Mouse (Mus musculus) CH12.LX (cell line): Measurements from ENCODE around the gene Slc17a8. TPM values are rescaled to one million over a fixed set of nuclear protein-coding genes. Genes with fewer than 3 reads are reported as not detected.
"Not testable (repeated sequence)": the region's sequence is repeated elsewhere in the genome, so short reads cannot be mapped to it uniquely, and the experiment has no call there.

Source experiments
- DNase-seq: peaks from one replicate; pipeline ENCODE4 v3.0.0-alpha.2; 2013; ENCODE audit errors: extremely low read depth
- H3K27ac ChIP-seq: 2 replicates; pipeline ENCODE4 v1.5.1; 2012; ENCODE audit warnings: low read depth, mild to moderate bottlenecking, control low read depth, moderate library complexity; ENCODE audit not compliant: insufficient read depth
- H3K27me3 ChIP-seq: replicated peaks from 2 replicates; pipeline ENCODE3; 2012; ENCODE audit warnings: inconsistent platforms
- H3K36me3 ChIP-seq, 2 experiments: replicated peaks in 1 of 2; 2 replicates each; pipeline versions ENCODE3 to v1.6.1; 2012; ENCODE audit warnings: inconsistent platforms in 1 of 2, low read length in 1 of 2, mild to moderate bottlenecking in 1 of 2, mixed read lengths in 1 of 2, moderate library complexity in 1 of 2; ENCODE audit not compliant: control insufficient read depth in 1 of 2, insufficient read depth in 1 of 2
- H3K4me1 ChIP-seq, 2 experiments: 2 replicates each; pipeline ENCODE4 v1.6.1; 2012; ENCODE audit warnings: inconsistent platforms in 1 of 2, moderate library complexity in 1 of 2; ENCODE audit not compliant: insufficient read depth in 2 of 2, control insufficient read depth in 1 of 2
- H3K4me2 ChIP-seq: 2 replicates; pipeline ENCODE4 v1.6.1; 2012; ENCODE audit warnings: low read depth, mild to moderate bottlenecking, control low read depth; ENCODE audit not compliant: poor library complexity, insufficient read depth, severe bottlenecking
- H3K4me3 ChIP-seq, 3 experiments: fragments of 150-350 bp in 1 of 3; sonication (generic) in 1 of 3; replicated peaks in 1 of 3; 2 replicates each; pipeline versions ENCODE3 to v1.5.1; 2011 to 2012; ENCODE audit warnings: low read depth in 2 of 3, low read length in 2 of 3, mild to moderate bottlenecking in 2 of 3, moderate library complexity in 2 of 3, control low read depth in 1 of 3, improper control_type of control experiment in 1 of 3, inconsistent platforms in 1 of 3, mixed read lengths in 1 of 3; ENCODE audit not compliant: poor library complexity in 1 of 3
- H3K79me2 ChIP-seq: replicated peaks from 2 replicates; pipeline ENCODE4 v1.6.1; 2012; ENCODE audit warnings: mild to moderate bottlenecking, moderate library complexity; ENCODE audit not compliant: control insufficient read depth, poor library complexity, insufficient read depth, severe bottlenecking; ENCODE audit errors: extremely low read depth
- H3K9ac ChIP-seq: 2 replicates; pipeline ENCODE4 v1.6.1; 2012; ENCODE audit warnings: low read depth, mild to moderate bottlenecking, control low read depth, moderate library complexity; ENCODE audit not compliant: insufficient read depth
- H3K9me3 ChIP-seq: replicated peaks from 2 replicates; pipeline ENCODE3; 2012; ENCODE audit warnings: low read length, inconsistent platforms, mixed read lengths
- BHLHE40 ChIP-seq: IDR thresholded peaks from 2 replicates; pipeline ENCODE4 v1.6.1; 2011; ENCODE audit warnings: mild to moderate bottlenecking, low read depth, low read length, improper control_type of control experiment
- ELF1 ChIP-seq: IDR thresholded peaks from 2 replicates; pipeline ENCODE4 v1.6.1; 2014; ENCODE audit warnings: low read depth, mild to moderate bottlenecking, inconsistent platforms, low read length, improper control_type of control experiment
- JUN ChIP-seq: IDR thresholded peaks from 2 replicates; pipeline ENCODE4 v1.6.1; 2011; ENCODE audit warnings: low read depth, mild to moderate bottlenecking, low read length, improper control_type of control experiment, moderate library complexity; ENCODE audit not compliant: insufficient read depth
- JUND ChIP-seq: conservative IDR thresholded peaks from 2 replicates; pipeline ENCODE4 v1.6.1; 2011; ENCODE audit warnings: low read depth, low read length, improper control_type of control experiment
- KAT2A ChIP-seq: IDR thresholded peaks from 2 replicates; pipeline ENCODE4 v1.6.1; 2012; ENCODE audit warnings: low read length, improper control_type of control experiment, inconsistent platforms; ENCODE audit not compliant: insufficient replicate concordance
- MAX ChIP-seq: IDR thresholded peaks from 2 replicates; pipeline ENCODE4 v1.6.1; 2011; ENCODE audit warnings: low read length, improper control_type of control experiment
- MAZ ChIP-seq: IDR thresholded peaks from 2 replicates; pipeline ENCODE4 v1.6.1; 2012; ENCODE audit warnings: low read depth, mild to moderate bottlenecking, inconsistent platforms, low read length, improper control_type of control experiment, moderate library complexity
- MXI1 ChIP-seq: IDR thresholded peaks from 2 replicates; pipeline ENCODE4 v1.6.1; 2011; ENCODE audit warnings: mild to moderate bottlenecking, low read depth, low read length, improper control_type of control experiment
- MYC ChIP-seq: IDR thresholded peaks from 2 replicates; pipeline ENCODE4 v1.6.1; 2011; ENCODE audit warnings: low read depth, mild to moderate bottlenecking, improper control_type of control experiment, low read length
- POLR2AphosphoS2 ChIP-seq: IDR thresholded peaks from 2 replicates; pipeline ENCODE4 v1.6.1; 2011; ENCODE audit warnings: low read depth, low read length, improper control_type of control experiment
- RCOR1 ChIP-seq: conservative IDR thresholded peaks from 2 replicates; pipeline ENCODE4 v1.6.1; 2012; ENCODE audit warnings: low read depth, mild to moderate bottlenecking, inconsistent platforms, low read length, improper control_type of control experiment
- SIN3A ChIP-seq: IDR thresholded peaks from 2 replicates; pipeline ENCODE4 v1.6.1; 2012; ENCODE audit warnings: low read length, improper control_type of control experiment, inconsistent platforms
- SMC3 ChIP-seq: IDR thresholded peaks from 2 replicates; pipeline ENCODE4 v1.6.1; 2011; ENCODE audit warnings: low read depth, low read length, improper control_type of control experiment
- TBP ChIP-seq: conservative IDR thresholded peaks from 2 replicates; pipeline ENCODE4 v1.6.1; 2011; ENCODE audit warnings: low read depth, low read length, improper control_type of control experiment
- TCF12 ChIP-seq: IDR thresholded peaks from 2 replicates; pipeline ENCODE4 v1.6.1; 2014; ENCODE audit warnings: low read depth, mild to moderate bottlenecking, inconsistent platforms, low read length, improper control_type of control experiment
- UBTF ChIP-seq: IDR thresholded peaks from 2 replicates; pipeline ENCODE4 v1.6.1; 2012; ENCODE audit warnings: low read depth, mild to moderate bottlenecking, inconsistent platforms, low read length, improper control_type of control experiment, moderate library complexity
- USF1 ChIP-seq: IDR thresholded peaks from 2 replicates; pipeline ENCODE4 v1.6.1; 2014; ENCODE audit warnings: low read depth, mild to moderate bottlenecking, inconsistent platforms, low read length, improper control_type of control experiment
- ZC3H11A ChIP-seq: IDR thresholded peaks from 2 replicates; pipeline ENCODE4 v1.6.1; 2012; ENCODE audit warnings: low read depth, mild to moderate bottlenecking, inconsistent platforms, low read length, improper control_type of control experiment
- ZKSCAN1 ChIP-seq: IDR thresholded peaks from 2 replicates; pipeline ENCODE4 v1.6.1; 2012; ENCODE audit warnings: low read depth, inconsistent platforms, low read length, improper control_type of control experiment, borderline replicate concordance
- ZNF384 ChIP-seq: IDR thresholded peaks from 2 replicates; pipeline ENCODE4 v1.6.1; 2012; ENCODE audit warnings: low read depth, low read length, improper control_type of control experiment, inconsistent platforms
- dilution Hi-C: fragments of 300-500 bp; cut with MboI; formaldehyde crosslinking; loops from 2 replicates; pipeline ENCODE4 v1.14.3; 2020; ENCODE audit warnings: low sequenced_read_pairs; ENCODE audit not compliant: extremely low pct_unique_long_range_greater_than_20kb, extremely low pct_ligation_motif_present
- in situ Hi-C: fragments of 300-500 bp; cut with MboI; formaldehyde crosslinking; loops from 3 replicates; pipeline ENCODE4 v1.14.3; 2019; ENCODE audit warnings: low sequenced_read_pairs, low pct_ligation_motif_present, low pct_unique_long_range_greater_than_20kb, mixed read lengths
- polyA plus RNA-seq: library from polyadenylated mRNA; unstranded; fragments of >175 nt; gene quantifications from 2 replicates; pipeline ENCODE4 v1.2.1, GENCODE M21; 2012; ENCODE audit warnings: low read depth; ENCODE audit not compliant: insufficient read length
- total RNA-seq, 2 experiments: library from RNA; depleted of rRNA; stranded (reverse); fragments of 300-350 nt in 1 of 2; fragments of >200 nt in 1 of 2; gene quantifications; 2 replicates each; pipeline ENCODE4 v1.2.3; 2012 to 2014

Slc17a8 gene
- total and polyA plus RNA-seq, 3 experiments, result not detected

DNA sequence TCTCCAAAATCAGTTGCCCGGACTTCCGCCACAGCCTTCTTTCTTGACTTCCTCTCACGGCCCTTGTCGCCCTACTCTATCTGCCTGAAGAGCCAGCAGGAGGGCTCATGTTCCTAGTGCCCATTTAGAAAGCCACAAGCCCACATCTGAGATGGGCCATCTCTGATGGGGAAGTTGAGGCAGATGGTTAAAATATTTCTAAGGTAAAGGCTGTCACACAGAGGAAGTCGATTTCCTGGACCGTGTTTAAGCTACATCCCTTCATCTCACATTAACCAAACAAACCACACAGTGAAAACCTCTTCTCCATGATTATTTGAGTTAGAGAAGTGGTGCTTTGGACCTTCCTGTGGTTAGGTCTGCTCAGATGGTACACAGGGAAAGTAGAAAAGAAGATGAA, 58.9 kb downstream of the Slc17a8 start:
- Histone ChIP-seq H3K27me3 (no peaks in the 10 kb centered on the region), H3K4me2 (no peak overlapping the region), H3K4me3 (no peak overlapping the region), H3K9me3 (no peaks in the 10 kb centered on the region), H3K27ac (no peak overlapping the region), H3K36me3 (no peaks in the 10 kb centered on the region), H3K79me2 (no peaks in the 10 kb centered on the region), H3K9ac (no peak overlapping the region), H3K4me1 (no peaks in the 10 kb centered on the region)
- TF ChIP-seq SMC3 (no peak), ZKSCAN1 (no peak), TBP (no peak), UBTF (no peak), MAX (no peak), ZNF384 (no peak), MYC (no peak), BHLHE40 (no peak), TCF12 (no peak), USF1 (no peak)
- DNase-seq, result no peak
- dilution Hi-C loops, result no loop called here
- in situ Hi-C loops, result no loop called here

DNA sequence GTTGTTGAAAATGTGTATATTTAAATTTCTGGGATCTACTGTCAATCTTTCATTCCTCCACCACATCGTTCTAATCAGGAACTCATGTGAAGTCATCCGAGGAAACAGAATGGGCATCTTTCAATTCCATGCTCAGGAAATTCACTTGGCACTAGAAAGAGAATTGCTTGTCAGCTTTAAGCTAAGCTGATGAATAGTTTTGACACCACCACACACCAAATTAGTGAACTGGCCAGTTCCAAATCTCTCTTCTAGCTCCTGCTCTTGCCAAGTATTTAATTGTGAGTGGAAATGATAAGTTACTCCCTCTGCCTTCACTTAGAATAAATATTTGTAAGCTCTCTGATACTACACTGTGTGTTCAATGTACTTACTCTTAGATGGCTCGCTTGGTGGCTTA, 61.7 kb downstream of the Slc17a8 start:
- Histone ChIP-seq H3K9me3 (no peaks in the 10 kb centered on the region), H3K4me2 (no peak overlapping the region), H3K9ac (no peak overlapping the region), H3K4me3 (no peak overlapping the region), H3K27me3 (no peaks in the 10 kb centered on the region), H3K79me2 (no peaks in the 10 kb centered on the region), H3K36me3 (no peaks in the 10 kb centered on the region), H3K27ac (no peak overlapping the region), H3K4me1 (no peaks in the 10 kb centered on the region)
- dilution Hi-C loops, result no loop called here
- DNase-seq, result no peak
- in situ Hi-C loops, result no loop called here
- TF ChIP-seq MAZ (no peak), RCOR1 (no peak), SIN3A (no peak), JUN (no peak), MXI1 (no peak), POLR2AphosphoS2 (no peak), KAT2A (no peak), ZC3H11A (no peak), JUND (no peak), ELF1 (no peak), MAX (no peak), TBP (no peak)
- TF ChIP-seq, all 38 proteins: peak for 0

DNA sequence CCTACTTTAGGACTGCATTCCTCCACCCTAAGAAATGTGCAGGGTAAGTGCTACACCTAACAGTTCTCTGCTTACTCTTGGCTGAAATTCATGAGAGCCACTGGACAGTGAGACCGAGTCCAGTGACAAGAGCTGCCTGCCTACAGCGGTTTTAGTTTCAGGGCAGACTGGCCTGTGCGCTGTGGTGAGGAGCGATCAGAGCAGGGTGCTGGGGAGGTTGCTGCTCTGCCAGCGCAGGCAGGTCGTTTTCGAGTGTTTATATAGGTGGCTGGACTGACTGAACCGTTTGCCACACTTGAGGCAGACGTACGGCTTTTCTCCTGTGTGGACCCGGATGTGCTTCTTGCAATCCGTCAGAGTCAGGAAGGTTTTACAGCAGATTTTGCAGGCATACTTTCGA, 66.2 kb downstream of the Slc17a8 start:
- H3K27ac ChIP-seq, in situ Hi-C loops, dilution Hi-C loops, H3K4me2 ChIP-seq, H3K27me3 ChIP-seq, H3K79me2 ChIP-seq, H3K9me3 ChIP-seq, H3K4me1 ChIP-seq, H3K9ac ChIP-seq, DNase-seq, H3K36me3 ChIP-seq, H3K4me3 ChIP-seq: not testable (repeated sequence)

DNA sequence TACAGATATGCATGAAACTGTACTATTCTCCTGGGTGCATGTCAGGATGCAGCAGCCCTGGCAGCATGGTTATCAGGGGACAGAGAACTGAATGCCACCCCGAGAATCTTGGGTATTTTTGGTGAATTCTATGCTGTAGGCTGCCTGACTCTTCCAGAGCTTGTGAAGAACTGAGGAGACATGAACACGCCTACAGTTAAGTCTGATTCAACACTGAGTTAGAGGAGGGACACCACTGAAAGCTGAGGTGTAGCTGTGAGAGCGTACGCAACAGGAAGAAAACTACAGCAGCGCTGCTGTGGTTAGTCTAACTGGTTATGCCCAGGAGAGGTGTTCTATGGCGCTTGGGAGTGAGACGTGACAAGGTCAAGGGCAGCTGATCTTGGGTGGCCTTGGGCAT, 67.2 kb downstream of the Slc17a8 start:
- H3K4me1 ChIP-seq, DNase-seq, H3K27me3 ChIP-seq, H3K36me3 ChIP-seq, H3K27ac ChIP-seq, H3K4me3 ChIP-seq, H3K4me2 ChIP-seq, in situ Hi-C loops, H3K79me2 ChIP-seq, H3K9ac ChIP-seq, dilution Hi-C loops, H3K9me3 ChIP-seq: not testable (repeated sequence)
